Mouse (Mus musculus): ENCODE results near the gene Ccr1. TPM values are rescaled to one million over a fixed set of nuclear protein-coding genes. Genes with fewer than 3 reads are reported as not detected.

Gene Ccr1
- total and polyA plus RNA-seq, 3 experiments: 1.6 to 4.9 (median 1.6) TPM

- Histone ChIP-seq H3K27me3 (replicated peaks) (no peaks in the 10 kb centered on the region), H3K9ac (ENCODE audit: insufficient read depth, low read depth) (no peak overlapping the region), H3K36me3 (replicated peaks in 1 of 2; ENCODE audit: control insufficient read depth in 1 of 2, insufficient read depth in 1 of 2, low read length in 1 of 2) (no peaks in the 10 kb centered on the region), H3K9me3 (replicated peaks; ENCODE audit: low read length) (no peaks in the 10 kb centered on the region), H3K4me1 (ENCODE audit: control insufficient read depth in 1 of 2, insufficient read depth in 2 of 2) (peaks cover 6 to 28% of the 10 kb centered on the region in 2 experiments; a peak in 3 of 4 replicates), H3K4me3 (replicated peaks in 1 of 3; ENCODE audit: low read depth in 2 of 3, low read length in 2 of 3, poor library complexity in 1 of 3) (no peak overlapping the region), H3K79me2 (replicated peaks; ENCODE audit: control insufficient read depth, extremely low read depth, insufficient read depth, poor library complexity, severe bottlenecking) (no peaks in the 10 kb centered on the region), H3K27ac (ENCODE audit: insufficient read depth, low read depth) (no peak overlapping the region), H3K4me2 (ENCODE audit: insufficient read depth, low read depth, poor library complexity, severe bottlenecking) (no peak overlapping the region)
- DNase-seq (ENCODE audit: extremely low read depth): no peak
- in situ Hi-C loops (cut with MboI; ENCODE audit: low pct_ligation_motif_present, low pct_unique_long_range_greater_than_20kb, low sequenced_read_pairs): no loop called here
- TF ChIP-seq KAT2A (IDR thresholded peaks at IDR 0.05; ENCODE audit: insufficient replicate concordance, low read length): no peak
- TF ChIP-seq SIN3A (IDR thresholded peaks at IDR 0.05; ENCODE audit: low read length): no peak
- no peak for TF ChIP-seq ZC3H11A (IDR thresholded peaks at IDR 0.05; ENCODE audit: low read depth, low read length)
- no peak for TF ChIP-seq JUN (IDR thresholded peaks at IDR 0.05; ENCODE audit: insufficient read depth, low read depth, low read length)
- TF ChIP-seq GABPA (IDR thresholded peaks at IDR 0.05; ENCODE audit: insufficient replicate concordance, low read depth, low read length): no peak
- TF ChIP-seq MEF2A (IDR thresholded peaks at IDR 0.05; ENCODE audit: borderline replicate concordance, low read depth, low read length): no peak
- no peak for TF ChIP-seq NRF1 (IDR thresholded peaks at IDR 0.05; ENCODE audit: low read depth, low read length)
- no peak for TF ChIP-seq PAX5 (IDR thresholded peaks at IDR 0.05; ENCODE audit: low read length)
- TF ChIP-seq EP300 (IDR thresholded peaks at IDR 0.05; ENCODE audit: low read length): no peak
- no peak for TF ChIP-seq CHD2 (IDR thresholded peaks at IDR 0.05; ENCODE audit: low read length)
- TF ChIP-seq ZMIZ1 (IDR thresholded peaks at IDR 0.05; ENCODE audit: low read depth, low read length): no peak
- TF ChIP-seq BHLHE40 (IDR thresholded peaks at IDR 0.05; ENCODE audit: low read depth, low read length): no peak
- no peak for TF ChIP-seq MAX (IDR thresholded peaks at IDR 0.05; ENCODE audit: low read length)
- dilution Hi-C loops (cut with MboI; ENCODE audit: extremely low pct_ligation_motif_present, extremely low pct_unique_long_range_greater_than_20kb, low sequenced_read_pairs): no loop called here
Measured at GRCm38 (mm10) chr9:123949432-123949831, 19.1 kb downstream of the Ccr1 start.

- Histone ChIP-seq H3K36me3 (replicated peaks in 1 of 2; ENCODE audit: control insufficient read depth in 1 of 2, insufficient read depth in 1 of 2, low read length in 1 of 2) (no peaks in the 10 kb centered on the region), H3K4me3 (replicated peaks in 1 of 3; ENCODE audit: low read depth in 2 of 3, low read length in 2 of 3, poor library complexity in 1 of 3) (no peak overlapping the region), H3K79me2 (replicated peaks; ENCODE audit: control insufficient read depth, extremely low read depth, insufficient read depth, poor library complexity, severe bottlenecking) (no peaks in the 10 kb centered on the region), H3K9ac (ENCODE audit: insufficient read depth, low read depth) (no peak overlapping the region), H3K27ac (ENCODE audit: insufficient read depth, low read depth) (no peak overlapping the region), H3K27me3 (replicated peaks) (no peaks in the 10 kb centered on the region), H3K9me3 (replicated peaks; ENCODE audit: low read length) (no peaks in the 10 kb centered on the region), H3K4me1 (ENCODE audit: control insufficient read depth in 1 of 2, insufficient read depth in 2 of 2) (peaks cover 4 to 15% of the 10 kb centered on the region in 2 experiments), H3K4me2 (ENCODE audit: insufficient read depth, low read depth, poor library complexity, severe bottlenecking) (no peak overlapping the region)
- DNase-seq (ENCODE audit: extremely low read depth): no peak
- TF ChIP-seq USF1 (IDR thresholded peaks at IDR 0.05; ENCODE audit: low read depth, low read length) (peak; percentile 9; the same call in 1 of the 2 replicates), ZNF384 (IDR thresholded peaks at IDR 0.05; ENCODE audit: low read depth, low read length) (peak; percentile 56), UBTF (IDR thresholded peaks at IDR 0.05; ENCODE audit: low read depth, low read length) (no peak)
- dilution Hi-C loops (cut with MboI; ENCODE audit: extremely low pct_ligation_motif_present, extremely low pct_unique_long_range_greater_than_20kb, low sequenced_read_pairs): no loop called here
- in situ Hi-C loops (cut with MboI; ENCODE audit: low pct_ligation_motif_present, low pct_unique_long_range_greater_than_20kb, low sequenced_read_pairs): no loop called here
Measured at GRCm38 (mm10) chr9:123947815-123948214, 20.7 kb downstream of the Ccr1 start.
